Mouse (Mus musculus): Measurements from ENCODE around the gene Actr2.

DNA sequence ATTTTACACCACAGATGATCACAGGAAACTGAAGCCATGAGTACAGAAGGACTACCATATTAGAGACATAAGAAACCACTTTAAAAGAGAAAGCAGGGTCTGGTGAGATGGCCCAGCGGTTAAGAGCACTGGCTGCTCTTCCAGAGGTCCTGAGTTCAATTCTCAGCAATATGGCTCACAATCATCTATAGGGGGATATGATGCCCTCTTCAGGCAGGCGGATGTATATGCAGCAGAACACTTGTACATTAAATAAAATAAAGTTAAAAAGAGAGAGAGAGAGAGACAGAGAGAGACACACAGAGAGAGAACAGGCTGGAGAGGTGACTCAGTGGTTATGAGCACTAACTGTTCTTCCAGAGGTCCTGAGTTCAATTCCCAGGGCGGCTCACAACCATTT is 67.1 kb downstream of the Actr2 start:
- TF ChIP-seq POLR2A (IDR thresholded peaks at IDR 0.05; ENCODE audit: borderline replicate concordance, low read depth, low read length) (no peak), CTCF (IDR thresholded peaks at IDR 0.05; ENCODE audit: low read depth, low read length) (no peak)
